Mouse (Mus musculus) hindbrain, embryonic 16.5 days (tissue): ENCODE results near the gene 4933403O08Rik. TPM values are rescaled to one million over a fixed set of nuclear protein-coding genes. Genes with fewer than 3 reads are reported as not detected.

Experiments
- ATAC-seq: fragments of 200-750 bp; cut with Nextera tagmentation; 2 replicates; pipeline ENCODE4 v1.8.0; 2017; ENCODE audit warnings: moderate TSS enrichment, moderate library complexity
- H3K27ac ChIP-seq: fragments of 300-500 bp; sonication (generic); 2 replicates; pipeline ENCODE4 v1.5.1; 2014; ENCODE audit warnings: low read depth, mild to moderate bottlenecking, control low read depth, low read length, moderate library complexity
- H3K27me3 ChIP-seq: fragments of 300-500 bp; sonication (generic); replicated peaks from 2 replicates; pipeline ENCODE4 v1.6.1; 2014; ENCODE audit warnings: low read length; ENCODE audit not compliant: control insufficient read depth, insufficient read depth
- H3K36me3 ChIP-seq: fragments of 300-500 bp; sonication (generic); 2 replicates; pipeline ENCODE4 v1.6.1; 2014; ENCODE audit warnings: mild to moderate bottlenecking, low read length, moderate library complexity, mixed read lengths; ENCODE audit not compliant: control insufficient read depth, insufficient read depth
- H3K4me1 ChIP-seq: fragments of 300-500 bp; sonication (generic); 2 replicates; pipeline ENCODE4 v1.6.1; 2014; ENCODE audit warnings: low read depth, low read length; ENCODE audit not compliant: control insufficient read depth, insufficient read depth
- H3K4me2 ChIP-seq: fragments of 300-500 bp; sonication (generic); 2 replicates; pipeline ENCODE4 v1.6.1; 2014; ENCODE audit warnings: mild to moderate bottlenecking, low read length, control low read depth, moderate library complexity
- H3K4me3 ChIP-seq: fragments of 300-500 bp; sonication (generic); 2 replicates; pipeline ENCODE4 v1.5.1; 2014; ENCODE audit warnings: mild to moderate bottlenecking, low read length, control low read depth, moderate library complexity
- H3K9ac ChIP-seq: fragments of 300-500 bp; sonication (generic); 2 replicates; pipeline ENCODE4 v1.6.1; 2014; ENCODE audit warnings: low read depth, mild to moderate bottlenecking, control low read depth, low read length, moderate library complexity
- H3K9me3 ChIP-seq: fragments of 300-500 bp; sonication (generic); 2 replicates; pipeline ENCODE4 v1.6.1; 2014; ENCODE audit warnings: mild to moderate bottlenecking, low read length, moderate library complexity; ENCODE audit not compliant: control insufficient read depth
- WGBS: fragments of 180-500 bp; shearing (Covaris S2); extraction: QIAGEN DNeasy Blood & Tissue Kit; methylation state at CpG from one replicate; pipeline ENCODE4 v1.1.7; 2014; 5-methylcytosine and 5-hydroxymethylcytosine counted together
- polyA plus RNA-seq: library from polyadenylated mRNA; unstranded; fragments of >200 nt; fragmentation: Nextera tagmentation; extraction: Ambion mirVana; gene quantifications from 2 replicates; pipeline ENCODE4 v1.2.1, GENCODE M21; 2015

Gene 4933403O08Rik
- 0.10 TPM in 1 of 2 replicates, not detected in the other for polyA plus RNA-seq

DNA sequence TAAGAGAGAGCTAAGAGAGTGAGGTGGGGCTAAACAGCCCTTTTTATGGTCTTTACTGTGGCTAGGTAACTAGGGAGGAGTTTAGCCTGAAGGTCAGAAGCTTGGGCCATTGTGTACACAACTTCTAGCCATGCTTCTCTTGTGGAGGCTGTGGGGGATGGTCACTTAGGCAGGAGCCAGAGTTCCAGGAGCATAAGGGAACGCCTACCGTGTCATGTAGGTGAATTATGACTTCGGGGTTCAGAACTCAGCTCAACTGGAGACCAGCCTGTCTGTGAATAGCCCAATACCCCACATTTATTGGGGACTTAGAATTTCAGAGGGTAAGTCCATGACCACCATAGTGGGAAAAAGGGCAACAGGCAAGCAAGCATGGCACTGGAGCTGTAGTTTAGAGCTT lies at the start of gene 4933403O08Rik:
TSS of gene 4933403O08Rik (plus strand) at position 301 of the 400 bp plus-strand sequence.
- no peak within 1 kb of the TSS for H3K9ac ChIP-seq
- 87% methylated on average over 3 of the region's 3 CpGs for WGBS
- no peaks in the 10 kb centered on the region for H3K9me3 ChIP-seq
- no peak within 1 kb of the TSS for H3K4me3 ChIP-seq
- H3K27ac ChIP-seq, result no peak within 1 kb of the TSS
- no peak within 1 kb of the TSS for H3K4me2 ChIP-seq
- H3K36me3 ChIP-seq, result no peaks in the 10 kb centered on the region
- no peak for ATAC-seq
- no peaks in the 10 kb centered on the region for H3K4me1 ChIP-seq
- no peaks in the 10 kb centered on the region for H3K27me3 ChIP-seq

GRCm38 (mm10) chrX:112242916-112243315 lies 4.1 kb downstream of the 4933403O08Rik start:
- Histone ChIP-seq H3K27me3 (no peaks in the 10 kb centered on the region), H3K36me3 (no peaks in the 10 kb centered on the region), H3K27ac (no peak overlapping the region), H3K9me3 (no peaks in the 10 kb centered on the region), H3K4me1 (no peaks in the 10 kb centered on the region), H3K4me3 (no peak overlapping the region), H3K9ac (no peak overlapping the region), H3K4me2 (no peak overlapping the region)
- no peak for ATAC-seq
- WGBS, result 79% methylated on average over 1 of the region's 1 CpGs

DNA sequence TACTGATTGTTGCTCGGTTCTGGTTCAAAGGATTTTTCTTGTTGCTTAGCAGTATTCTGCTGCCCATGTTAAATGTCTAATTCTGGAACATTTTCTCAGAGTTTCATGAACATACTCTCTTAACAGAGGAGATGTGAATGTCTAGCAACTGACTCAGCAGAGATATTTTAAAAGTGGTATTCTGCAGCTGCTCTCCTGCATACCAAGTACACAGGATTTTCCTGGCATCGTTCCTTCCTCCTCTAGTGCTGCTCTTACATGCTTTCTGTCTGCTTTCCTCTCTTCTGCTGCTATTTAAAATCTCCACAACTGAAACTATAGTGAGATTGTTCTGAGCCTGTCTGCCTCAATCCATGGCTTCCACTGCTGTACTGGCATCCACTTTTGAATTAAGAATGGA lies 16.7 kb downstream of the 4933403O08Rik start:
- 74% methylated on average over 2 of the region's 2 CpGs for WGBS
- H3K27ac ChIP-seq, result no peak overlapping the region

DNA sequence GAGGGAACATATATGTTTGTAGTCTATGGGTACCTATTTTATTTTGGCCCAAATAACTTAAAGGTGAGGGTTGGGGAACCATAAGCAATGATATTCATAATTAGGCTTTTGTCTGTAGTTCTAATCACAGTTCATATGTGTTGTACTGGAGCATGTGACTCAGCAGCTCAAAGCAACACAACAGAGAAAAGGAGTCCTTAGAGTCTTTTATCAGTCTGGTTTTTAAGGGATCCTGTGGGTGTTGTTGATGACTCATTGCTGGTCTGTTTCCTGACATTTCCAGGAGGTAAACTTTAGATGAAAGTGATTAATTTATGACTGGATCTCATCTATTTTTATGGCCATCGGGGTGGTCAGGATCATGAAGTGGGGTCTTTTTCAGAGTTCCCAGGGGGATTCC lies 34.7 kb downstream of the 4933403O08Rik start:
- H3K27me3 ChIP-seq, result no peaks in the 10 kb centered on the region
- H3K4me3 ChIP-seq, result no peak overlapping the region
- no peak overlapping the region for H3K9ac ChIP-seq
- H3K27ac ChIP-seq, result no peak overlapping the region
- no peaks in the 10 kb centered on the region for H3K9me3 ChIP-seq
- no peaks in the 10 kb centered on the region for H3K4me1 ChIP-seq
- no peaks in the 10 kb centered on the region for H3K36me3 ChIP-seq
- ATAC-seq, result no peak
- 78% methylated on average over 1 of the region's 1 CpGs for WGBS
- H3K4me2 ChIP-seq, result no peak overlapping the region

More for the DNA sequence above, 16.7 kb downstream of the 4933403O08Rik start:
- H3K4me1 ChIP-seq, result no peaks in the 10 kb centered on the region
- no peak overlapping the region for H3K4me3 ChIP-seq
- ATAC-seq, result no peak
- no peaks in the 10 kb centered on the region for H3K9me3 ChIP-seq
- no peak overlapping the region for H3K9ac ChIP-seq
- H3K27me3 ChIP-seq, result no peaks in the 10 kb centered on the region
- no peaks in the 10 kb centered on the region for H3K36me3 ChIP-seq
- no peak overlapping the region for H3K4me2 ChIP-seq

Other genes starting within 250 kb of the 4933403O08Rik start
- gene Tex16, start 228.0 kb upstream of the 4933403O08Rik start, polyA plus RNA-seq, result 0.08 and 0.30 TPM in 2 replicates
- 16.8 and 18.5 TPM in 2 replicates for gene Apool, start 72.3 kb downstream of the 4933403O08Rik start, polyA plus RNA-seq
- gene Satl1, start 167.7 kb downstream of the 4933403O08Rik start, polyA plus RNA-seq, result not detected in 2 replicates